Mouse (Mus musculus) megakaryocyte, embryonic 14.5 days (primary cell): Measurements from ENCODE around the gene Olfr763.

ENCODE experiments used
- FLI1 ChIP-seq: IDR thresholded peaks from 2 replicates; pipeline ENCODE4 v1.6.1; 2012; ENCODE audit warnings: low read length, inconsistent platforms, mixed read lengths
- GATA1 ChIP-seq: IDR thresholded peaks from 3 replicates; pipeline ENCODE4 v1.6.1; 2012; ENCODE audit warnings: mixed read lengths, low read length, inconsistent platforms, borderline replicate concordance

- TF ChIP-seq GATA1 = no peak
- TF ChIP-seq FLI1 = no peak
These were observed 45.6 kb upstream of the Olfr763 start for GRCm38 (mm10) chr10:128964961-128965360.
